Mouse (Mus musculus) G1E (cell line): Measurements from ENCODE around the gene Nkain4.

ENCODE experiments used
- CTCF ChIP-seq: IDR thresholded peaks from 2 replicates; pipeline ENCODE4 v1.5.1; 2012; ENCODE audit warnings: low read depth, low read length, inconsistent platforms, mixed read lengths
- GATA1 ChIP-seq: IDR thresholded peaks from 2 replicates; pipeline ENCODE4 v1.6.1; 2012; ENCODE audit warnings: borderline replicate concordance, low read length, inconsistent platforms, mixed read lengths
- POLR2AphosphoS5 ChIP-seq: IDR thresholded peaks from 2 replicates; pipeline ENCODE4 v1.6.1; 2012; ENCODE audit warnings: low read depth, low read length, inconsistent platforms; ENCODE audit not compliant: insufficient replicate concordance
- TAL1 ChIP-seq: conservative IDR thresholded peaks from 2 replicates; pipeline ENCODE4 v1.6.1; 2012; ENCODE audit warnings: low read depth, low read length, inconsistent platforms, mixed read lengths

DNA sequence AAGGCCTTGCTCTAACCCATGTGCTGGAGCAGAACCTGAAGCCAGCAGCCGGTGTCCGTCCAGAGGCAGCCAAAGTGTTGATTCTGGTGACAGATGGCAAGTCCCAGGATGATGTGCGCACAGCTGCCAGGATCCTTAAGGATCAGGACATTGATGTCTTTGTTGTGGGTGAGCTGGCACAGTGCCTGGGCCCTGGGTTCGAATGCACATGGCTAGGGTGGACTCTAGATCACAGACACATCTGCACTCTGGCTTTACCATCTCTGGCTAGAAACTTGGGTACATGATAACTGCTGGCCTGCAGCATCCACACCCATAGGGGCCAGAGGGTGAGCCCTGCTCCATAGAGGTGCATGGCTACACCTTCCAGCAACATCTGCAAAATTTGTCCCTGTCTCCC is 41.0 kb upstream of the Nkain4 start:
- TF ChIP-seq CTCF: no peak
- TF ChIP-seq GATA1: no peak
- no peak for TF ChIP-seq POLR2AphosphoS5
- no peak for TF ChIP-seq TAL1
